Mouse (Mus musculus): ENCODE results near the gene Inha. TPM values are rescaled to one million over a fixed set of nuclear protein-coding genes. Genes with fewer than 3 reads are reported as not detected.

The Inha gene
- total and polyA plus RNA-seq, 2 experiments from 2014 or later: 22.5 to 33.3 TPM

GRCm38 (mm10) chr1:75550586-75550985 lies 43.7 kb downstream of the Inha start:
- peaks cover 14% of the 10 kb centered on the region for H3K4me1 ChIP-seq (ENCODE audit: insufficient read depth, low read length)
- no peak overlapping the region for H3K4me2 ChIP-seq (ENCODE audit: low read depth, low read length, poor library complexity, severe bottlenecking)
- no peaks in the 10 kb centered on the region for H3K27me3 ChIP-seq (ENCODE audit: insufficient read depth, low read length)
- no peak overlapping the region for H3K27ac ChIP-seq (ENCODE audit: low read depth, low read length)
- no peaks in the 10 kb centered on the region for H3K9me3 ChIP-seq (ENCODE audit: low read length)
- H3K9ac ChIP-seq (replicated peaks; ENCODE audit: low read length, poor library complexity, severe bottlenecking): no peak overlapping the region
- H3K4me3 ChIP-seq (ENCODE audit: low read depth, low read length): no peak overlapping the region
- ATAC-seq (ENCODE audit: low FRiP score): no peak
- no peak for TF ChIP-seq CTCF (IDR thresholded peaks at IDR 0.05)
- no peak for DNase-seq (ENCODE audit: low spot score)
- H3K36me3 ChIP-seq (ENCODE audit: insufficient read depth, low read length): peaks cover 66% of the 10 kb centered on the region
- 92% methylated on average over 15 of the region's 15 CpGs for WGBS

- no peak for TF ChIP-seq CTCF (IDR thresholded peaks at IDR 0.05)
- peaks cover 2% of the 10 kb centered on the region; the same call in 1 of the 2 replicates for H3K4me1 ChIP-seq (ENCODE audit: insufficient read depth, low read length)
- H3K4me2 ChIP-seq (ENCODE audit: low read depth, low read length, poor library complexity, severe bottlenecking): no peak overlapping the region
- H3K36me3 ChIP-seq (ENCODE audit: insufficient read depth, low read length): peaks cover 68% of the 10 kb centered on the region
- 91% methylated on average over 7 of the region's 7 CpGs for WGBS
- no peak overlapping the region for H3K9ac ChIP-seq (replicated peaks; ENCODE audit: low read length, poor library complexity, severe bottlenecking)
- no peaks in the 10 kb centered on the region for H3K27me3 ChIP-seq (ENCODE audit: insufficient read depth, low read length)
- DNase-seq (ENCODE audit: low spot score): no peak
- H3K27ac ChIP-seq (ENCODE audit: low read depth, low read length): no peak overlapping the region
- H3K9me3 ChIP-seq (ENCODE audit: low read length): no peaks in the 10 kb centered on the region
- no peak overlapping the region for H3K4me3 ChIP-seq (ENCODE audit: low read depth, low read length)
- no peak for ATAC-seq (ENCODE audit: low FRiP score)
These were observed 48.8 kb downstream of the Inha start for GRCm38 (mm10) chr1:75555680-75556079.

- H3K9me3 ChIP-seq (ENCODE audit: low read length): no peaks in the 10 kb centered on the region
- 91% methylated on average over 9 of the region's 9 CpGs for WGBS
- ATAC-seq (ENCODE audit: low FRiP score) (no peak), DNase-seq (ENCODE audit: low spot score) (no peak)
- no peak overlapping the region for H3K4me2 ChIP-seq (ENCODE audit: low read depth, low read length, poor library complexity, severe bottlenecking)
- TF ChIP-seq CTCF (IDR thresholded peaks at IDR 0.05): no peak
- no peaks in the 10 kb centered on the region for H3K27me3 ChIP-seq (ENCODE audit: insufficient read depth, low read length)
- H3K27ac ChIP-seq (ENCODE audit: low read depth, low read length): no peak overlapping the region
- no peak overlapping the region for H3K4me3 ChIP-seq (ENCODE audit: low read depth, low read length)
- H3K9ac ChIP-seq (replicated peaks; ENCODE audit: low read length, poor library complexity, severe bottlenecking): no peak overlapping the region
- H3K4me1 ChIP-seq (ENCODE audit: insufficient read depth, low read length): peaks cover 2% of the 10 kb centered on the region; the same call in 1 of the 2 replicates
- H3K36me3 ChIP-seq (ENCODE audit: insufficient read depth, low read length): peaks cover 62% of the 10 kb centered on the region
These were observed 49.4 kb downstream of the Inha start for GRCm38 (mm10) chr1:75556143-75556781.

GRCm38 (mm10) chr1:75557041-75557440 lies 50.2 kb downstream of the Inha start:
- Histone ChIP-seq H3K9ac (replicated peaks; ENCODE audit: low read length, poor library complexity, severe bottlenecking) (no peak overlapping the region), H3K9me3 (ENCODE audit: low read length) (no peaks in the 10 kb centered on the region), H3K4me1 (ENCODE audit: insufficient read depth, low read length) (peaks cover 6% of the 10 kb centered on the region), H3K4me3 (ENCODE audit: low read depth, low read length) (no peak overlapping the region), H3K4me2 (ENCODE audit: low read depth, low read length, poor library complexity, severe bottlenecking) (no peak overlapping the region), H3K36me3 (ENCODE audit: insufficient read depth, low read length) (peaks cover 57% of the 10 kb centered on the region), H3K27me3 (ENCODE audit: insufficient read depth, low read length) (no peaks in the 10 kb centered on the region), H3K27ac (ENCODE audit: low read depth, low read length) (no peak overlapping the region)
- no peak for ATAC-seq (ENCODE audit: low FRiP score)
- no peak for DNase-seq (ENCODE audit: low spot score)
- WGBS: 94% methylated on average over 7 of the region's 7 CpGs
- no peak for TF ChIP-seq CTCF (IDR thresholded peaks at IDR 0.05)

GRCm38 (mm10) chr1:75558388-75559178 lies 51.7 kb downstream of the Inha start:
- no peak for TF ChIP-seq CTCF (IDR thresholded peaks at IDR 0.05)
- 88% methylated on average over 18 of the region's 18 CpGs for WGBS
- H3K4me3 ChIP-seq (ENCODE audit: low read depth, low read length): no peak overlapping the region
- H3K4me2 ChIP-seq (ENCODE audit: low read depth, low read length, poor library complexity, severe bottlenecking): no peak overlapping the region
- DNase-seq (ENCODE audit: low spot score): no peak
- no peak; the same call in 1 of the 2 replicates for ATAC-seq (ENCODE audit: low FRiP score)
- H3K27me3 ChIP-seq (ENCODE audit: insufficient read depth, low read length): no peaks in the 10 kb centered on the region
- H3K9ac ChIP-seq (replicated peaks; ENCODE audit: low read length, poor library complexity, severe bottlenecking): no peak overlapping the region
- H3K9me3 ChIP-seq (ENCODE audit: low read length): no peaks in the 10 kb centered on the region
- H3K4me1 ChIP-seq (ENCODE audit: insufficient read depth, low read length): peaks cover 6% of the 10 kb centered on the region
- H3K36me3 ChIP-seq (ENCODE audit: insufficient read depth, low read length): peaks cover 41% of the 10 kb centered on the region
- peak overlapping the region; percentile 60 for H3K27ac ChIP-seq (ENCODE audit: low read depth, low read length)

All from midbrain, postnatal 0 days (tissue).